Mouse (Mus musculus) forebrain, embryonic 13.5 days (tissue): ENCODE measurements around the gene Krt20. TPM values are rescaled to one million over a fixed set of nuclear protein-coding genes. Genes with fewer than 3 reads are reported as not detected.

Source experiments
- ATAC-seq: fragments of 200-750 bp; cut with Nextera tagmentation; 2 replicates; pipeline ENCODE4 v1.8.0; 2017
- H3K27ac ChIP-seq: fragments of 300-500 bp; sonication (generic); 2 replicates; pipeline ENCODE4 v1.5.1; 2015; ENCODE audit warnings: inconsistent platforms, mild to moderate bottlenecking, moderate library complexity
- H3K27me3 ChIP-seq: fragments of 300-500 bp; sonication (generic); 2 replicates; pipeline ENCODE4 v1.6.1; 2015; ENCODE audit warnings: mild to moderate bottlenecking, inconsistent platforms
- H3K36me3 ChIP-seq: fragments of 300-500 bp; sonication (generic); 2 replicates; pipeline ENCODE4 v1.6.1; 2015; ENCODE audit warnings: mild to moderate bottlenecking, inconsistent platforms; ENCODE audit not compliant: poor library complexity, severe bottlenecking
- H3K4me1 ChIP-seq: fragments of 300-500 bp; sonication (generic); 2 replicates; pipeline ENCODE4 v1.6.1; 2015; ENCODE audit warnings: inconsistent platforms
- H3K4me2 ChIP-seq: fragments of 300-500 bp; sonication (generic); 2 replicates; pipeline ENCODE4 v1.6.1; 2015; ENCODE audit warnings: inconsistent platforms, mild to moderate bottlenecking, moderate library complexity
- H3K4me3 ChIP-seq: fragments of 300-500 bp; sonication (generic); 2 replicates; pipeline ENCODE4 v1.5.1; 2015; ENCODE audit warnings: mild to moderate bottlenecking, inconsistent platforms
- H3K9ac ChIP-seq: fragments of 300-500 bp; sonication (generic); 2 replicates; pipeline ENCODE4 v1.6.1; 2015; ENCODE audit warnings: mild to moderate bottlenecking, inconsistent platforms
- H3K9me3 ChIP-seq: fragments of 300-500 bp; sonication (generic); replicated peaks from 2 replicates; pipeline ENCODE4 v1.6.1; 2016; ENCODE audit warnings: inconsistent platforms
- WGBS: fragments of 180-500 bp; shearing (Covaris S2); methylation state at CpG from one replicate; pipeline ENCODE4 v1.1.7; 2015; 5-methylcytosine and 5-hydroxymethylcytosine counted together
- polyA plus RNA-seq: library from polyadenylated mRNA; unstranded; fragments of >200 nt; fragmentation: Nextera tagmentation; extraction: Ambion mirVana; gene quantifications from 2 replicates; pipeline ENCODE4 v1.2.1, GENCODE M21; 2015

Krt20 gene
- polyA plus RNA-seq, 1 experiment from 2014 or later = not detected

- H3K36me3 ChIP-seq = no peaks in the 10 kb centered on the region
- no peak overlapping the region for H3K27ac ChIP-seq
- H3K9ac ChIP-seq = no peak overlapping the region
- no peak overlapping the region for H3K4me2 ChIP-seq
- ATAC-seq = no peak
- no peaks in the 10 kb centered on the region for H3K27me3 ChIP-seq
- H3K9me3 ChIP-seq = no peaks in the 10 kb centered on the region
- H3K4me1 ChIP-seq = no peaks in the 10 kb centered on the region
- 88% methylated on average over 4 of the region's 4 CpGs for WGBS
- H3K4me3 ChIP-seq = no peak overlapping the region
Measured at GRCm38 (mm10) chr11:99454044-99454443, 16.1 kb upstream of the Krt20 start.

- Histone ChIP-seq H3K27ac (no peak overlapping the region), H3K9me3 (no peaks in the 10 kb centered on the region), H3K4me1 (no peaks in the 10 kb centered on the region), H3K27me3 (no peaks in the 10 kb centered on the region), H3K36me3 (no peaks in the 10 kb centered on the region), H3K4me2 (no peak overlapping the region), H3K9ac (no peak overlapping the region), H3K4me3 (no peak overlapping the region)
- WGBS = 70% methylated on average over 2 of the region's 2 CpGs
- no peak for ATAC-seq
Measured at GRCm38 (mm10) chr11:99448769-99449168, 10.8 kb upstream of the Krt20 start.

DNA sequence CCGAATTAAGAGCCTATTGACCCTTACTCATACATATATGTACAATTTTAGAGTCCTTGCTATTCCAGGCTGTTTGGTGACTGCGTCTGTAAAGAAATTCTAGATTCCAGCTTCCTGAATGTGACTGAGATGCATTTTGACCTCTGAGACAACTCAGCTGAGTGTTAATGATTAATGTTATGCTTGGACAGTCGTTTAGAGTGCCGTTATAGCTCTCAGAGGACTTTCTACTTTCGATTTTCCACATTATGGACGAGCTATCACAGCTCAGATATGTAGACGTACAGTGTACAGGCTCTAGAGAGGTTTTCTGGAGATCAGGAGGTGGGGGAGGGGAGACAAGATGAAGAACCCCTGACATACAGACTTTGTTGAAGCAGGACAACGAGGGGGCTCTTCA is 3.3 kb upstream of the Krt20 start:
- Histone ChIP-seq H3K36me3 (no peaks in the 10 kb centered on the region), H3K27me3 (no peaks in the 10 kb centered on the region), H3K27ac (no peak overlapping the region), H3K4me2 (no peak overlapping the region), H3K9ac (no peak overlapping the region), H3K4me3 (no peak overlapping the region), H3K4me1 (no peaks in the 10 kb centered on the region), H3K9me3 (no peaks in the 10 kb centered on the region)
- 81% methylated on average over 8 of the region's 8 CpGs for WGBS
- no peak for ATAC-seq

DNA sequence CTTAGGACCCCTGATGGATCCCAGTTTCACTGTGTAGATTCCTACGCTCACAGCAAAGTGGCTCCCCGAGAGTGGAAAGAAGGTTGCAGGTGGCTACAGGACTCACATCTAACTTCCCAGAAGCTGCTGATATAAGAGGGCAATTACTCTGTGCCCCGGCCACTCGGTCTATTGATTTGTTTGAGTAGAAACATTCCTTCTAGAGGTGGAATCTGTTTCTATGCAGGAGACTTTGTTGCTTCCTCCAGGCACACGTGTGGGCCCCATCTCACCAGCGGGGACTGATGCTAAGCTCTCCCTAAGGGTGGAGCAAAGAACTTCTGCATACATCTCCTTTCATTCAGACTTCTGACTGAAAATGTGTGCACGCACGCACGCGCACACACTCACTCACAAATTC is 1.5 kb upstream of the Krt20 start:
- 71% methylated on average over 10 of the region's 10 CpGs for WGBS
- Histone ChIP-seq H3K27me3 (no peaks in the 10 kb centered on the region), H3K4me3 (no peak overlapping the region), H3K36me3 (no peaks in the 10 kb centered on the region), H3K4me2 (no peak overlapping the region), H3K9ac (no peak overlapping the region), H3K27ac (no peak overlapping the region), H3K9me3 (no peaks in the 10 kb centered on the region), H3K4me1 (no peaks in the 10 kb centered on the region)
- ATAC-seq = no peak

- H3K27me3 ChIP-seq = no peaks in the 10 kb centered on the region
- no peaks in the 10 kb centered on the region for H3K36me3 ChIP-seq
- ATAC-seq = no peak
- no peaks in the 10 kb centered on the region for H3K4me1 ChIP-seq
- 38% methylated on average over 4 of the region's 4 CpGs for WGBS
- H3K4me2 ChIP-seq = no peak overlapping the region
- H3K27ac ChIP-seq = no peak overlapping the region
- no peak overlapping the region for H3K4me3 ChIP-seq
- no peaks in the 10 kb centered on the region for H3K9me3 ChIP-seq
- H3K9ac ChIP-seq = no peak overlapping the region
Measured at GRCm38 (mm10) chr11:99436625-99437024, 1.3 kb downstream of the Krt20 start.

GRCm38 (mm10) chr11:99430670-99431069 is 7.3 kb downstream of the Krt20 start:
- Histone ChIP-seq H3K9me3 (no peaks in the 10 kb centered on the region), H3K4me3 (no peak overlapping the region), H3K4me2 (no peak overlapping the region), H3K36me3 (no peaks in the 10 kb centered on the region), H3K9ac (no peak overlapping the region), H3K27me3 (no peaks in the 10 kb centered on the region), H3K27ac (no peak overlapping the region), H3K4me1 (no peaks in the 10 kb centered on the region)
- 36% methylated on average over 12 of the region's 12 CpGs for WGBS
- ATAC-seq = no peak

- ATAC-seq = no peak
- no peaks in the 10 kb centered on the region for H3K9me3 ChIP-seq
- no peak within 1 kb of the TSS for H3K9ac ChIP-seq
- H3K27me3 ChIP-seq = 0 out of 2 replicates have a peak, but pooled peaks cover 5% of the 10 kb centered on the region
- H3K36me3 ChIP-seq = no peaks in the 10 kb centered on the region
- WGBS = 86% methylated on average over 10 of the region's 10 CpGs
- H3K27ac ChIP-seq = no peak within 1 kb of the TSS
- H3K4me2 ChIP-seq = no peak within 1 kb of the TSS
- no peaks in the 10 kb centered on the region for H3K4me1 ChIP-seq
- no peak within 1 kb of the TSS for H3K4me3 ChIP-seq
Measured at GRCm38 (mm10) chr11:99422159-99422558, 15.8 kb downstream of the Krt20 start, which contains the start of gene Krt12. TSS of gene Krt12 (minus strand) at chr11:99422259.

DNA sequence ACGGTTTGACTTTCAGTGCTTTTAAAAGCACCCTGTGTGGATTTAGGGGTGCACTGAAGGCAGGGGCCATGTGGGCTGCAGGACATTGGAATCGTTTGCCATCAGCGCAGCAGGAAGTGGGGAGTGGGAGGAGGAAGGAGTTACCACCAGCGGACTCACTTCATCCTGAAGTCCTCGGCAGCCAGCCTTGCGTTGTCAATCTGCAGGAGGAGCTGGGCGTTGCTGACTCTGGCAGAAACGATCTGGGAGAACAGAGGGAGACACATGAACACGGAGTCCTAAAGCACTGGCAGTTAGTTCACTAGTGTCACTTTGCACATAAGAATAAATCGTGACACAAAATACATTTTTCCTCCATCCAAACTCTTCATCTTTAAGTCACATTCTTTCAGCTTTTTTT is 17.4 kb downstream of the Krt20 start:
- 69% methylated on average over 10 of the region's 10 CpGs for WGBS
- Histone ChIP-seq H3K4me1 (no peaks in the 10 kb centered on the region), H3K4me3 (no peak overlapping the region), H3K9me3 (no peaks in the 10 kb centered on the region), H3K36me3 (no peaks in the 10 kb centered on the region), H3K27me3 (0 out of 2 replicates have a peak, but pooled peaks cover 5% of the 10 kb centered on the region), H3K4me2 (no peak overlapping the region), H3K9ac (no peak overlapping the region), H3K27ac (no peak overlapping the region)
- ATAC-seq = no peak

DNA sequence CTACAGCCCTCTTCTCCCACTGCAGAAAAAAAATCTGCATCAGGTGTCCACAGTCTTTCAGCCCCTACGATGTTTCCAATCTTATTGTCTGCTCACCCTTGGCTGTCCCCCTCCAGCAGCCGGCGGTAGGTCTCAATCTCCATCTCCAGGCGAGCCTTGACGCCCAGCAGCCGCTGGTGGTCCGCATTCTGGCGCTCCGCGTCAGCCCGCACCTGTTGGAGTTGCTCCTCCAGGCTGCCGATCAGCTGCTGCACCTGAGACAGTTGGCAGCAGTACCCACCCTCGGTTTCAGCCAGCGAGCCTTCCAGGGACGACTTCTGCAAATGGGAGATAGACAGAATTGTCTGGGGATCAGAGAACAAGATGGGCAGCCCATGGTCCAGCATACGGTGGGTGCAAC is 20.1 kb downstream of the Krt20 start:
- 0 out of 2 replicates have a peak, but pooled peaks cover 5% of the 10 kb centered on the region for H3K27me3 ChIP-seq
- no peak overlapping the region for H3K9ac ChIP-seq
- H3K4me3 ChIP-seq = no peak overlapping the region
- ATAC-seq = no peak
- H3K4me2 ChIP-seq = no peak overlapping the region
- no peak overlapping the region for H3K27ac ChIP-seq
- 73% methylated on average over 16 of the region's 16 CpGs for WGBS
- no peaks in the 10 kb centered on the region for H3K4me1 ChIP-seq
- H3K9me3 ChIP-seq = no peaks in the 10 kb centered on the region
- H3K36me3 ChIP-seq = no peaks in the 10 kb centered on the region

DNA sequence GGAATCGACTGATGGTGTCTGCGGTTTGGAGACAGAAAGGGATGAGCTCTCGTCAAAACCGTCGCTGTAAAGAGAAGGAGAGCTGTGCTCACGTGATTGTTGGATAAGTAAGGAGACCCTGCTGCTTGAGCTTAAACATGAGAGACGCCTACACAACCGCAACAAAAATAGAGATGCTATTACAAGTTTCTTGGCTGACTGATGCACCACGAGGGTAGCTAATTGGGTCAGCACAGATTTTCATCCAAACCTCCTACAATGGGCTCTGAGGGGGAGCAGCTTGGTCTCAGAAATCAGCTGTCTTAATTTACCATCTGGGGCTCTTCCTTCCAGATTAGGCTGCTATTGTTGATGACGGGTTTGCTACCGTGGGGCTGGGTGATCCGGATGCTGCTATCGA is 21.0 kb downstream of the Krt20 start:
- 80% methylated on average over 13 of the region's 13 CpGs for WGBS
- Histone ChIP-seq H3K27ac (no peak overlapping the region), H3K4me2 (no peak overlapping the region), H3K4me1 (no peaks in the 10 kb centered on the region), H3K27me3 (0 out of 2 replicates have a peak, but pooled peaks cover 5% of the 10 kb centered on the region), H3K4me3 (no peak overlapping the region), H3K9me3 (no peaks in the 10 kb centered on the region), H3K9ac (no peak overlapping the region), H3K36me3 (no peaks in the 10 kb centered on the region)
- no peak for ATAC-seq

- no peaks in the 10 kb centered on the region for H3K4me1 ChIP-seq
- H3K36me3 ChIP-seq = no peaks in the 10 kb centered on the region
- H3K4me3 ChIP-seq = no peak overlapping the region
- H3K27me3 ChIP-seq = 0 out of 2 replicates have a peak, but pooled peaks cover 2% of the 10 kb centered on the region
- no peak overlapping the region for H3K4me2 ChIP-seq
- H3K27ac ChIP-seq = no peak overlapping the region
- ATAC-seq = no peak
- 91% methylated on average over 13 of the region's 13 CpGs for WGBS
- H3K9me3 ChIP-seq = no peaks in the 10 kb centered on the region
- H3K9ac ChIP-seq = no peak overlapping the region
Measured at GRCm38 (mm10) chr11:99414463-99415147, 23.3 kb downstream of the Krt20 start.

DNA sequence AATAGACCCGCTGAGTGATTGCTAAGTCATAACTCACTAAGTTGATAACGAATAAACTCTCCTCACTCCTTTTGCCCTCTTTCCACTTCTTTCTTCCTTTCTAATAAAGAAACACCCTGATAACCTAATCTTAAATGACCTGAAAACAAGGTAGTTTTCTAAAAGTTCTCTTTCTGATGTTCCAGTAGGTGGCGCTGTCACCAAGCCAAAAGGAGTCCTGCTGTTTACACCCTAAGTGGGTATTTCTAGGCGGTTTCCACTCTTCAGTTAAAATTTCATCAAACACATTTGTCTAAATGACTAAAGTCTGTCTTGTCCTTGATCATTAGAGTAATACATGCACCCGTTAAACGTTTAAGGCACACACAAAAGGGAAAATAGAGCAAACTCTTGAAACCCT is 24.7 kb downstream of the Krt20 start:
- no peaks in the 10 kb centered on the region for H3K36me3 ChIP-seq
- H3K9ac ChIP-seq = no peak overlapping the region
- H3K9me3 ChIP-seq = no peaks in the 10 kb centered on the region
- H3K4me3 ChIP-seq = no peak overlapping the region
- ATAC-seq = no peak
- no peak overlapping the region for H3K4me2 ChIP-seq
- H3K4me1 ChIP-seq = no peaks in the 10 kb centered on the region
- H3K27ac ChIP-seq = no peak overlapping the region
- 22% methylated on average over 6 of the region's 6 CpGs for WGBS
- H3K27me3 ChIP-seq = 0 out of 2 replicates have a peak, but pooled peaks cover 2% of the 10 kb centered on the region

GRCm38 (mm10) chr11:99406186-99406585 is 31.8 kb downstream of the Krt20 start:
- H3K9me3 ChIP-seq = no peaks in the 10 kb centered on the region
- H3K9ac ChIP-seq = no peak overlapping the region
- no peak for ATAC-seq
- no peaks in the 10 kb centered on the region for H3K27me3 ChIP-seq
- H3K4me1 ChIP-seq = no peaks in the 10 kb centered on the region
- H3K27ac ChIP-seq = no peak overlapping the region
- no peak overlapping the region for H3K4me3 ChIP-seq
- 83% methylated on average over 10 of the region's 10 CpGs for WGBS
- H3K4me2 ChIP-seq = no peak overlapping the region
- no peaks in the 10 kb centered on the region for H3K36me3 ChIP-seq
